Mouse (Mus musculus): ENCODE results near the gene Usp16. TPM values are rescaled to one million over a fixed set of nuclear protein-coding genes. Genes with fewer than 3 reads are reported as not detected.
"Not testable (repeated sequence)": the region's sequence is repeated elsewhere in the genome, so short reads cannot be mapped to it uniquely, and the experiment has no call there.

Usp16 gene
- polyA plus RNA-seq, 1 experiment: 31.6 TPM

DNA sequence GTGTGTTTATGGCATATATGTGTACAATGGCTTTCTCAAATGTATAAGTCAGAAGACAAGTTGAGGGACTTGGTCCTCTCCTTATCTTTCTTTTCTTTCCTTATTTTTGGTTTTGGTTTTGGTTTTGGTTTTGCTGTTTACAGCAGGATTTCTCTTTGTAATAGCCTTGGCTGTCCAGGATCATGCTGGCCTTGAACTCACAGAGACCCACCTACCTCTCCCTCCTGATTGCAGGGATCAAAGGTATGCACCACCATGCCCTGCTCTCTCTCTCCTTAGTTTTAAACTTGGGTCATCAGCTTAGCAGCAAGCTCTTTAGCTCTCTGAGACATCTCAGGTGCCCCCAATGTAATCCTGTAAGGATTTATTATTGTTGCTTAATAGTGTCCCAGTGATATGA is 9.4 kb upstream of the Usp16 start:
- Histone ChIP-seq H3K27ac (ENCODE audit: control insufficient read depth, insufficient read depth, low read depth, low read length, poor library complexity) (no peak overlapping the region), H3K4me3 (replicated peaks; ENCODE audit: control insufficient read depth, low read depth, low read length) (no peak overlapping the region), H3K4me1 (ENCODE audit: control insufficient read depth, insufficient read depth, low read length) (peaks cover 1% of the 10 kb centered on the region; the same call in 1 of the 2 replicates)
- TF ChIP-seq CTCF (IDR thresholded peaks at IDR 0.05; ENCODE audit: control insufficient read depth, insufficient read depth, low read length): no peak
- TF ChIP-seq POLR2A (IDR thresholded peaks at IDR 0.05; ENCODE audit: borderline replicate concordance, control insufficient read depth, low read depth, low read length): no peak

- peaks cover 1% of the 10 kb centered on the region; the same call in 1 of the 2 replicates for H3K4me1 ChIP-seq (ENCODE audit: control insufficient read depth, insufficient read depth, low read length)
- WGBS: 88% methylated on average over 3 of the region's 3 CpGs
Measured at GRCm38 (mm10) chr16:87445528-87445927, 9.0 kb upstream of the Usp16 start.

GRCm38 (mm10) chr16:87453226-87453625 is 1.3 kb upstream of the Usp16 start:
- Histone ChIP-seq H3K4me3 (replicated peaks; ENCODE audit: control insufficient read depth, low read depth, low read length) (no peak overlapping the region), H3K27ac (ENCODE audit: control insufficient read depth, insufficient read depth, low read depth, low read length, poor library complexity) (no peak overlapping the region), H3K4me1 (ENCODE audit: control insufficient read depth, insufficient read depth, low read length) (peaks cover 2% of the 10 kb centered on the region)
- WGBS: 82% methylated on average over 2 of the region's 2 CpGs
- TF ChIP-seq CTCF (IDR thresholded peaks at IDR 0.05; ENCODE audit: control insufficient read depth, insufficient read depth, low read length) (no peak), POLR2A (IDR thresholded peaks at IDR 0.05; ENCODE audit: borderline replicate concordance, control insufficient read depth, low read depth, low read length) (no peak)

More at GRCm38 (mm10) chr16:87445528-87445927, 9.0 kb upstream of the Usp16 start:
- Histone ChIP-seq H3K4me3 (replicated peaks; ENCODE audit: control insufficient read depth, low read depth, low read length) (no peak overlapping the region), H3K27ac (ENCODE audit: control insufficient read depth, insufficient read depth, low read depth, low read length, poor library complexity) (no peak overlapping the region)
- TF ChIP-seq POLR2A (IDR thresholded peaks at IDR 0.05; ENCODE audit: borderline replicate concordance, control insufficient read depth, low read depth, low read length) (no peak), CTCF (IDR thresholded peaks at IDR 0.05; ENCODE audit: control insufficient read depth, insufficient read depth, low read length) (no peak)

DNA sequence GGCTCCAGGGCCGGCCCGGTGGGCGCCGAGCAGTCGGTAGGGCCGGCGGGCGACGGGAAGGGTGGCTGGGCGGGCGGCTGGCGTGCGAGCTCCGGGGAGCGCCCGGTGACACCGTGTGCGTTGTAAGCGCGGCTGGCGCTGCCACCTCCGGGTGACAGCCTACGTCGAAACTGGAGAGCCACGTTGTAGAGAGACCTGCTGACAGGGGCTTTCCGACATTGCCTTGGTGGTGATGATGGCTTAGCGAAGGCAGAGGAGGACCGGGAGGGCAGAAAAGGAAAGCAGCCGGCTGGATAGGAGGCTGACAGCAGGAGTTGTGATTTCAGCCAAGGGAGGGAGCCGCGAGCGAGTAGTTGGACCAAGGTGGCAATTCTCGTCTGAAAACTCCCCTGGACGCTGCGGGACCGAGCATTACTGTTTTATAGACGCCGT is 693 bp downstream of the Usp16 start:
- TF ChIP-seq CTCF (IDR thresholded peaks at IDR 0.05; ENCODE audit: control insufficient read depth, insufficient read depth, low read length) (no peak), POLR2A (IDR thresholded peaks at IDR 0.05; ENCODE audit: borderline replicate concordance, control insufficient read depth, low read depth, low read length) (no peak)
- H3K4me1 ChIP-seq (ENCODE audit: control insufficient read depth, insufficient read depth, low read length): peaks cover 2% of the 10 kb centered on the region
- WGBS: 1% methylated on average over 38 of the region's 38 CpGs
- H3K27ac ChIP-seq (ENCODE audit: control insufficient read depth, insufficient read depth, low read depth, low read length, poor library complexity): peak overlapping the region; percentile 84
- peak overlapping the region; percentile 95 for H3K4me3 ChIP-seq (replicated peaks; ENCODE audit: control insufficient read depth, low read depth, low read length)

DNA sequence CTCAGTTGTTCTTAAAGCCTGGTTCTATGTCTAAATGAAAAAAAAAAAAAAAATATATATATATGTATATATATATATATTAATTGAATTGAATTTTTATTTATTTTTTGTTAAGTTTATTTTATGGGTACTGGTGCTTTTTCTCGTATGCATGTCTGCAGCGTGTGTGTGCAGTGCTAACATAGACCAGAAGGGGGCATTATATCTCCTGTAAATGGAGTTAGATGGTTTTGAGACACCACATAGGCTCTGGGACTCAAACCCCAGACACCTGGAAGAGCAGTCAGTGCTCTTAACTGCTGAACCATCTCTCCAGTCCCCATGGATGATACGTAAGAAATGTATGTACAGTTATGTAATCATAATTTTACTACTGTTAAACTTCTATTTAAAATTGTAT is 4.2 kb downstream of the Usp16 start:
- H3K4me1 ChIP-seq (ENCODE audit: control insufficient read depth, insufficient read depth, low read length): peaks cover 2% of the 10 kb centered on the region
- 91% methylated on average over 3 of the region's 3 CpGs for WGBS
- TF ChIP-seq CTCF (IDR thresholded peaks at IDR 0.05; ENCODE audit: control insufficient read depth, insufficient read depth, low read length) (no peak), POLR2A (IDR thresholded peaks at IDR 0.05; ENCODE audit: borderline replicate concordance, control insufficient read depth, low read depth, low read length) (no peak)
- no peak overlapping the region for H3K4me3 ChIP-seq (replicated peaks; ENCODE audit: control insufficient read depth, low read depth, low read length)
- H3K27ac ChIP-seq (ENCODE audit: control insufficient read depth, insufficient read depth, low read depth, low read length, poor library complexity): no peak overlapping the region

DNA sequence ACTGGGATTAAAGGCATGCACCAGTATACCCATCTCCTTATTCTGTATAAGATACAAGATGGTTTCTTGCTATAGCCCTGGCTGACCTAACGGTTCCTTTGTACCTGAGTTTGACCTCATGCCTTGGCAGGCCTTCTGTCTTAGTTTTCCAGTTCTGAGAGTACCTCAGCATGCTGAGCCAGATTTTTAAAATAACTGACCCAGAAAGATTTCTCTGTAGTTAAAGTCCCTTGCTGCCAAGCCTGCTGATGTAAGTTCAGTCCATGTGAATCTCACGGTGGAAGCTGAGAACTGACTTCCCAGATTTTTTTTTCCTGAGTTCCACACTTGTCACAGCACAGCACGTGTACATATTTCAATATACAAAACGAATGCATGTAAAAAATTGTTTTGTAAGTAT is 16.1 kb downstream of the Usp16 start:
- TF ChIP-seq POLR2A (IDR thresholded peaks at IDR 0.05; ENCODE audit: borderline replicate concordance, control insufficient read depth, low read depth, low read length) (no peak), CTCF (IDR thresholded peaks at IDR 0.05; ENCODE audit: control insufficient read depth, insufficient read depth, low read length) (no peak)
- Histone ChIP-seq H3K4me3 (replicated peaks; ENCODE audit: control insufficient read depth, low read depth, low read length) (no peak overlapping the region), H3K27ac (ENCODE audit: control insufficient read depth, insufficient read depth, low read depth, low read length, poor library complexity) (no peak overlapping the region), H3K4me1 (ENCODE audit: control insufficient read depth, insufficient read depth, low read length) (no peaks in the 10 kb centered on the region)
- WGBS: 86% methylated on average over 4 of the region's 4 CpGs

- no peak overlapping the region for H3K4me3 ChIP-seq (replicated peaks; ENCODE audit: control insufficient read depth, low read depth, low read length)
- TF ChIP-seq POLR2A (IDR thresholded peaks at IDR 0.05; ENCODE audit: borderline replicate concordance, control insufficient read depth, low read depth, low read length) (no peak), CTCF (IDR thresholded peaks at IDR 0.05; ENCODE audit: control insufficient read depth, insufficient read depth, low read length) (no peak)
- no peaks in the 10 kb centered on the region for H3K4me1 ChIP-seq (ENCODE audit: control insufficient read depth, insufficient read depth, low read length)
- no peak overlapping the region for H3K27ac ChIP-seq (ENCODE audit: control insufficient read depth, insufficient read depth, low read depth, low read length, poor library complexity)
- 88% methylated on average over 5 of the region's 5 CpGs for WGBS
Measured at GRCm38 (mm10) chr16:87484367-87484766, 29.9 kb downstream of the Usp16 start.

DNA sequence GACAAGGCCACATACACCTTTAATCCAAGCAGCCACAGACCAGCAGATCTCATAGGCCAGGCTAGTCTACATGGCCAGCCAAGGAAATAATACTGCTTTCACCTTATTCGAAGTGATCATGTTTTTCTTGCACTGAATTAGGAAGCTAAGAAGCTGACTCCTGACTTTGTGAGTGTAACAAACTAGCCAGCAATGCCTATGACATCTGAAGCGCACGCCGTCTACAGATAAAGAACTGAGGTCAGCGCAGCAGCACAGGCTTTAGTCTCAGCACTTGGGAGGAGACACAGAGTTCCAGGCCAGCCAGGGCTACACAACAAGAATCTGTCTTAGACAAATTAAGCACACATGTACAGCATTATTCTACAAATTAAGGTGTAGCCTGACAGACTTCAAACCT is 32.2 kb downstream of the Usp16 start:
- H3K27ac ChIP-seq (ENCODE audit: control insufficient read depth, insufficient read depth, low read depth, low read length, poor library complexity): no peak overlapping the region
- TF ChIP-seq CTCF (IDR thresholded peaks at IDR 0.05; ENCODE audit: control insufficient read depth, insufficient read depth, low read length) (no peak), POLR2A (IDR thresholded peaks at IDR 0.05; ENCODE audit: borderline replicate concordance, control insufficient read depth, low read depth, low read length) (no peak)
- H3K4me1 ChIP-seq (ENCODE audit: control insufficient read depth, insufficient read depth, low read length): no peaks in the 10 kb centered on the region; the same call in 1 of the 2 replicates
- 92% methylated on average over 5 of the region's 5 CpGs for WGBS
- no peak overlapping the region for H3K4me3 ChIP-seq (replicated peaks; ENCODE audit: control insufficient read depth, low read depth, low read length)

GRCm38 (mm10) chr16:87488605-87489004 is 34.1 kb downstream of the Usp16 start:
- WGBS: 70% methylated on average over 2 of the region's 2 CpGs
- no peak overlapping the region for H3K4me3 ChIP-seq (replicated peaks; ENCODE audit: control insufficient read depth, low read depth, low read length)
- TF ChIP-seq CTCF (IDR thresholded peaks at IDR 0.05; ENCODE audit: control insufficient read depth, insufficient read depth, low read length) (no peak), POLR2A (IDR thresholded peaks at IDR 0.05; ENCODE audit: borderline replicate concordance, control insufficient read depth, low read depth, low read length) (no peak)
- no peak overlapping the region for H3K27ac ChIP-seq (ENCODE audit: control insufficient read depth, insufficient read depth, low read depth, low read length, poor library complexity)
- no peaks in the 10 kb centered on the region; the same call in 1 of the 2 replicates for H3K4me1 ChIP-seq (ENCODE audit: control insufficient read depth, insufficient read depth, low read length)

DNA sequence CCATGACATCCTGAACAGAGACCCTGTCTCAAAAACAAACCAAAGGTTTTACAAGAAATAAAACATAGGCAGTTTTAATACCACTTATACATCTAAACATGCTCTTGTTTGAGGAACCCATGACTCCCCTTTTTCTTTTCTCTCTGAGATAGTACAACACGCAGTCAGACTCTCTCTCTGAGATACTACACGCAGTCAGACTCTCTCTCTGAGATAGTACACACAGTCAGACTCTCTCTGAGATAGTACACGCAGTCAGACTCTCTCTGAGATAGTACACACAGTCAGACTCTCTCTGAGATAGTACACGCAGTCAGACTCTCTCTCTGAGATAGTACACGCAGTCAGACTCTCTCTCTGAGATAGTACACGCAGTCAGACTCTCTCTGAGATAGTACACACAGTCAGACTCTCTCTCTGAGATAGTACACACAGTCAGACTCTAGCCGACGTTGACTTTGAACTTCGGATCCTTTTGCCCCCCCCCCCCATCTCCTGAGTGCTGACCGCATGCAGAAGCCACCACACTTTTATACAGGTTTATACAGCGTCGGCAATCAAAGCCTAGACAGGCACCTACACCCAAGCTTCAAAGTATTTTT is 37.8 kb downstream of the Usp16 start:
- H3K27ac ChIP-seq (ENCODE audit: control insufficient read depth, insufficient read depth, low read depth, low read length, poor library complexity); H3K4me1 ChIP-seq (ENCODE audit: control insufficient read depth, insufficient read depth, low read length); H3K4me3 ChIP-seq (replicated peaks; ENCODE audit: control insufficient read depth, low read depth, low read length): not testable (repeated sequence)
- 91% methylated on average over 12 of the region's 12 CpGs for WGBS

Data from bone marrow, adult 2 months (tissue).